Mouse (Mus musculus) layer of hippocampus, postnatal 36 days (tissue): ENCODE results near the gene Cog1. TPM values are rescaled to one million over a fixed set of nuclear protein-coding genes. Genes with fewer than 3 reads are reported as not detected.

Experiments used
- DNase-seq, 2 experiments: peaks; one replicate each; pipeline ENCODE4 v3.0.0; 2022
- total RNA-seq, 2 experiments: library from RNA; stranded (reverse); gene quantifications; 2 replicates each; pipeline ENCODE4 v1.2.3; 2021

Cog1 gene
- total RNA-seq, 2 experiments from 2014 or later, result 55.0 to 59.6 TPM

GRCm38 (mm10) chr11:113705966-113706652, 57.1 kb downstream of the Cog1 start:
- DNase-seq, result no peak

GRCm38 (mm10) chr11:113708629-113709213, 59.8 kb downstream of the Cog1 start:
- no peak for DNase-seq

GRCm38 (mm10) chr11:113709272-113709671, 60.3 kb downstream of the Cog1 start:
- no peak for DNase-seq

GRCm38 (mm10) chr11:113709731-113710256, 60.8 kb downstream of the Cog1 start, which contains the start of gene Cpsf4l:
Gene Cpsf4l (minus strand): TSS chr11:113710017.
- DNase-seq, result no peak

GRCm38 (mm10) chr11:113710257-113710777, 61.3 kb downstream of the Cog1 start:
- DNase-seq, result no peak

- DNase-seq, result no peak
Measured at GRCm38 (mm10) chr11:113711061-113711460, 62.1 kb downstream of the Cog1 start.

- DNase-seq, result no peak
Measured at GRCm38 (mm10) chr11:113715078-113715674, 66.2 kb downstream of the Cog1 start.

GRCm38 (mm10) chr11:113716132-113716531, 67.2 kb downstream of the Cog1 start:
- DNase-seq, result no peak

Other genes with a start within 250 kb of the Cog1 start
- gene Sstr2, start 29.8 kb upstream of the Cog1 start, total RNA-seq, result 10 to 100 TPM; 22.6 to 23.8 TPM
- gene Slc39a11, start 910 bp downstream of the Cog1 start, total RNA-seq, result 10 to 100 TPM; 19.8 to 20.8 TPM
- gene Fam104a, start 35.0 kb downstream of the Cog1 start, total RNA-seq, result 10 to 100 TPM; 26.5 to 26.6 TPM
- gene D11Wsu47e, start 35.2 kb downstream of the Cog1 start, total RNA-seq, result 10 to 100 TPM; 15.0 to 17.3 TPM
- gene Cpsf4l, start 60.8 kb downstream of the Cog1 start, total RNA-seq, result not detected
- 10 to 100 TPM; 34.5 to 38.0 TPM for gene Cdc42ep4, start 102.7 kb downstream of the Cog1 start, total RNA-seq